Mouse (Mus musculus): ENCODE data around the gene Gm6890. TPM values are rescaled to one million over a fixed set of nuclear protein-coding genes. Genes with fewer than 3 reads are reported as not detected.

Gene Gm6890
- not detected for total RNA-seq (2023)

GRCm38 (mm10) chrX:74740627-74741026, at the start of gene Gm6890:
Gene Gm6890 (plus strand): TSS chrX:74740927.

Other genes with a start within 250 kb of the Gm6890 start
- not detected for gene Olfr1326-ps1, start 166.0 kb upstream of the Gm6890 start, total RNA-seq (2023)
- not detected for gene Olfr1325, start 148.2 kb upstream of the Gm6890 start, total RNA-seq (2023)
- gene Gm5640, start 95.3 kb upstream of the Gm6890 start, total RNA-seq (2023): not detected
- gene Gm5936, start 96.3 kb downstream of the Gm6890 start, total RNA-seq (2023): not detected